Mouse (Mus musculus) limb, embryonic 14.5 days (tissue): ENCODE results near the gene Rwdd1. TPM values are rescaled to one million over a fixed set of nuclear protein-coding genes. Genes with fewer than 3 reads are reported as not detected.
A peak's percentile ranks its signal among the peaks of the same experiment; 100 is the strongest.

Source experiments
- ATAC-seq: fragments of 200-750 bp; cut with Nextera tagmentation; 2 replicates; pipeline ENCODE4 v1.8.0; 2017; ENCODE audit warnings: low read depth, moderate number of reproducible peaks, moderate TSS enrichment; ENCODE audit not compliant: low FRiP score
- DNase-seq: peaks from one replicate; pipeline ENCODE4 v3.0.0-alpha.2; 2015; ENCODE audit warnings: low spot score
- H3K27ac ChIP-seq: fragments of 300-500 bp; sonication (generic); replicated peaks from 2 replicates; pipeline ENCODE4 v1.5.1; 2014; ENCODE audit warnings: low read depth, mild to moderate bottlenecking, low read length, moderate library complexity, mixed read lengths
- H3K27me3 ChIP-seq: fragments of 300-500 bp; sonication (generic); 2 replicates; pipeline ENCODE4 v1.6.1; 2014; ENCODE audit warnings: low read length, mixed read lengths; ENCODE audit not compliant: control insufficient read depth, insufficient read depth
- H3K36me3 ChIP-seq: fragments of 300-500 bp; sonication (generic); 2 replicates; pipeline ENCODE4 v1.6.1; 2014; ENCODE audit warnings: mild to moderate bottlenecking, low read length, moderate library complexity, mixed read lengths; ENCODE audit not compliant: control insufficient read depth, insufficient read depth
- H3K4me1 ChIP-seq: fragments of 300-500 bp; sonication (generic); 2 replicates; pipeline ENCODE4 v1.6.1; 2014; ENCODE audit warnings: antibody characterized with exemption, low read length, mixed read lengths; ENCODE audit not compliant: control insufficient read depth, insufficient read depth
- H3K4me2 ChIP-seq: fragments of 300-500 bp; sonication (generic); replicated peaks from 2 replicates; pipeline ENCODE4 v1.6.1; 2014; ENCODE audit warnings: low read depth, mild to moderate bottlenecking, low read length, moderate library complexity; ENCODE audit not compliant: severe bottlenecking
- H3K4me3 ChIP-seq: fragments of 300-500 bp; sonication (generic); replicated peaks from 2 replicates; pipeline ENCODE4 v1.5.1; 2014; ENCODE audit warnings: low read length
- H3K9ac ChIP-seq: fragments of 300-500 bp; sonication (generic); 2 replicates; pipeline ENCODE4 v1.6.1; 2014; ENCODE audit warnings: mild to moderate bottlenecking, low read depth, low read length, moderate library complexity; ENCODE audit not compliant: severe bottlenecking
- H3K9me3 ChIP-seq: fragments of 300-500 bp; sonication (generic); 2 replicates; pipeline ENCODE4 v1.6.1; 2016; ENCODE audit warnings: low read length; ENCODE audit not compliant: control insufficient read depth
- POLR2A ChIP-seq: fragments of 200-500 bp; IDR thresholded peaks from 2 replicates; pipeline ENCODE4 v1.8.0; 2012; ENCODE audit warnings: inconsistent platforms, mild to moderate bottlenecking, moderate library complexity, borderline replicate concordance; ENCODE audit not compliant: insufficient read depth, insufficient read length; ENCODE audit errors: extremely low read depth
- WGBS: fragments of 180-500 bp; shearing (Covaris S2); extraction: QIAGEN DNeasy Blood & Tissue Kit; methylation state at CpG from one replicate; pipeline ENCODE4 v1.1.7; 2014; 5-methylcytosine and 5-hydroxymethylcytosine counted together
- polyA plus RNA-seq, 2 experiments: library from polyadenylated mRNA; depleted of rRNA in 1 of 2; stranded (reverse) in 1 of 2; unstranded in 1 of 2; fragments of >200 nt; fragmentation: Nextera tagmentation in 1 of 2; extraction: Ambion mirVana in 1 of 2; gene quantifications; 2 replicates each; pipeline versions ENCODE4 v1.2.1 to v1.2.3; 2012 to 2014

Rwdd1 gene
- polyA plus RNA-seq, 2 experiments = 86.2 to 146 TPM

DNA sequence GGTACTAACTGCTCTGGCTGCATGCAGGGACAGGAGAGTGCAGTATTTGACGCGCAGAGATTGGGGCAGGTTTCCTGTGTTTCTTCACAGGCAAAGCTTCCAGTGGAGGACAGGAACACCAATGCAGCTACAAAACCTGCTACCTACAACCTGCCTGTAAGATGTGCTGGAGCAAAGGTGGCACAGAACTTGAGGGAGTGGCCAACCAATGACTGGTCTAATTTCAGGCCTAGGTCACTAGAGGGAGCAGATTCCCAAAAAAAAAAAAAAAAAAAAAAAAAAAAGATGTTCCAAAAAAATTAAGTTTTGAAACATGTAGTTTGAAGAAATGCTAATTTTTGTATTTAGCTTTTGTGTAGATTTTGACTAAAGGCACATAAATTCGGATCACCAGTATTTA is 66.9 kb downstream of the Rwdd1 start:
- H3K4me2 ChIP-seq = no peak overlapping the region
- 77% methylated on average over 3 of the region's 3 CpGs for WGBS
- ATAC-seq = no peak
- no peak overlapping the region for H3K27ac ChIP-seq
- no peaks in the 10 kb centered on the region for H3K9me3 ChIP-seq
- no peaks in the 10 kb centered on the region for H3K27me3 ChIP-seq
- TF ChIP-seq POLR2A = no peak
- H3K4me1 ChIP-seq = peaks cover 5% of the 10 kb centered on the region; the same call in 1 of the 2 replicates
- no peak overlapping the region for H3K4me3 ChIP-seq
- H3K9ac ChIP-seq = no peak overlapping the region
- peaks cover 11% of the 10 kb centered on the region; the same call in 1 of the 2 replicates for H3K36me3 ChIP-seq
- no peak for DNase-seq

DNA sequence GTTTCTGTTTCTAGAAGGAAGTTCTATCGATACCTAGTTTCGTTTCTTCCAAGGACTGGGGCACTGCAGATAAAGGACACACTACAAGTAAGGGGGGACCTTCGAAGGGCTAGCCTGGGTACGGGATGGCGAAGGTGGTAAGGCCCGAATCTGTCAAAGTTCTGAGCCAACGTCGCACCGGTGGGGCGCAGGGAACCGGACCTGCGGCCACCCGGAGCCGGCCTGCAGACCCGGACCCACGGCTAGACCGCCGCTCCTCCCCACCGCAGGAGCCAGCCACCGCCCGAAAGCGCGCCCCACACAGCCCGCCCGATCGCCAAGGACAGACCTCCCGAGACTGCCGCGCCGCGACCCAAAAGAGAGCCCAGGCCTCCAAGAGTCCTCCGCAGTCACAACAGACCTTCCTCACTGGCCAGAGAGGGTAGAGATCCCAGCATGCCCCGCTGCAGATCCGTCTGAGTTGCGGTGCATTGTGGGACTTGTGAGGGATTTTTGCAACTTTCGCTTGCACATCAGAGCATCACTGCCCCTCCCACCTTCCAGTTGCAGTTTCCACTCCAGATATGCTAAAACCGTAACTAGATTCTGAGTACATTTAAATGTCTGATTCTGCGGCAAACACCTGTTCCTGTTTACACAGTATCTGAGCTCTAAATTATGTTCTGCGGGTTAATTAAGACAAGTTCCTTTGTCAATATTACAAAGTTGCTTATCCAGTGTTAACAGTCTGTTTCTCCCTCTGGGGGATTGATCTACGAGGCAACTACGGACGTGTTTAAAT is 68.4 kb downstream of the Rwdd1 start, which contains the start of gene Zup1:
Gene Zup1 (minus strand): TSS at position 467 of the 781 bp plus-strand sequence.
- Histone ChIP-seq H3K27ac (peak within 1 kb of the TSS; percentile 80), H3K4me1 (peaks cover 5% of the 10 kb centered on the region; the same call in 1 of the 2 replicates), H3K9me3 (no peaks in the 10 kb centered on the region), H3K27me3 (no peaks in the 10 kb centered on the region), H3K36me3 (peaks cover 15% of the 10 kb centered on the region; the same call in 1 of the 2 replicates), H3K4me3 (peak within 1 kb of the TSS; percentile 71), H3K9ac (peak within 1 kb of the TSS; percentile 94), H3K4me2 (peak within 1 kb of the TSS; percentile 71)
- ATAC-seq (peak; percentile 95), DNase-seq (peak; percentile 88)
- 2% methylated on average over 41 of the region's 42 CpGs for WGBS
- TF ChIP-seq POLR2A = peak; percentile 80; the same call in 1 of the 2 replicates

Other genes starting within 250 kb of the Rwdd1 start
- gene Sult3a2, start 232.9 kb downstream of the Rwdd1 start, polyA plus RNA-seq (2012; rRNA removed) = not detected in 2 replicates
- gene Sult3a2, start 232.9 kb downstream of the Rwdd1 start, polyA plus RNA-seq (2014; fragmentation: Nextera tagmentation; extraction: Ambion mirVana) = not detected in 2 replicates
- not detected in 2 replicates for gene Sult3a1, start 161.9 kb downstream of the Rwdd1 start, polyA plus RNA-seq (2012; rRNA removed)
- not detected in 2 replicates for gene Sult3a1, start 161.9 kb downstream of the Rwdd1 start, polyA plus RNA-seq (2014; fragmentation: Nextera tagmentation; extraction: Ambion mirVana)
- gene Rsph4a, start 114.5 kb downstream of the Rwdd1 start, polyA plus RNA-seq (2012; rRNA removed) = 0.03 and 0.04 TPM in 2 replicates
- 0.07 TPM in 1 of 2 replicates, not detected in the other for gene Rsph4a, start 114.5 kb downstream of the Rwdd1 start, polyA plus RNA-seq (2014; fragmentation: Nextera tagmentation; extraction: Ambion mirVana)
- 12.5 and 16.4 TPM in 2 replicates for gene Zup1, start 68.4 kb downstream of the Rwdd1 start, polyA plus RNA-seq (2012; rRNA removed)
- 20.1 and 20.9 TPM in 2 replicates for gene Zup1, start 68.4 kb downstream of the Rwdd1 start, polyA plus RNA-seq (2014; fragmentation: Nextera tagmentation; extraction: Ambion mirVana)
- not detected in 2 replicates for gene Trappc3l, start 18.0 kb upstream of the Rwdd1 start, polyA plus RNA-seq (2012; rRNA removed)
- not detected in 2 replicates for gene Trappc3l, start 18.0 kb upstream of the Rwdd1 start, polyA plus RNA-seq (2014; fragmentation: Nextera tagmentation; extraction: Ambion mirVana)
- gene Calhm4, start 24.7 kb upstream of the Rwdd1 start, polyA plus RNA-seq (2012; rRNA removed) = not detected in 2 replicates
- not detected in 2 replicates for gene Calhm4, start 24.7 kb upstream of the Rwdd1 start, polyA plus RNA-seq (2014; fragmentation: Nextera tagmentation; extraction: Ambion mirVana)
- 0.27 and 0.29 TPM in 2 replicates for gene Calhm5, start 76.9 kb upstream of the Rwdd1 start, polyA plus RNA-seq (2012; rRNA removed)
- 0.51 and 0.54 TPM in 2 replicates for gene Calhm5, start 76.9 kb upstream of the Rwdd1 start, polyA plus RNA-seq (2014; fragmentation: Nextera tagmentation; extraction: Ambion mirVana)
- gene Calhm6, start 108.4 kb upstream of the Rwdd1 start, polyA plus RNA-seq (2012; rRNA removed) = 1.2 and 1.7 TPM in 2 replicates
- 0.96 and 1.5 TPM in 2 replicates for gene Calhm6, start 108.4 kb upstream of the Rwdd1 start, polyA plus RNA-seq (2014; fragmentation: Nextera tagmentation; extraction: Ambion mirVana)
- 30.8 and 38.8 TPM in 2 replicates for gene Dse, start 188.1 kb upstream of the Rwdd1 start, polyA plus RNA-seq (2012; rRNA removed)
- gene Dse, start 188.1 kb upstream of the Rwdd1 start, polyA plus RNA-seq (2014; fragmentation: Nextera tagmentation; extraction: Ambion mirVana) = 49.8 and 50.6 TPM in 2 replicates